Mouse (Mus musculus) heart, adult 18-20 months (tissue): ENCODE results near the gene 6030468B19Rik. TPM values are rescaled to one million over a fixed set of nuclear protein-coding genes. Genes with fewer than 3 reads are reported as not detected.
A peak's percentile ranks its signal among the peaks of the same experiment; 100 is the strongest.

Experiments
- DNase-seq, 2 experiments: peaks; one replicate each; pipeline ENCODE4 v3.0.0; 2021 to 2022; ENCODE audit warnings: mixed read lengths in 1 of 2
- long read RNA-seq, 2 experiments: library from polyadenylated mRNA; stranded (forward); transcript quantifications; one replicate each; pipeline ENCODE4 v2.0.0; 2021
- total RNA-seq, 2 experiments: library from RNA; stranded (reverse); gene quantifications; 2 replicates each; pipeline ENCODE4 v1.2.3; 2021

Gene 6030468B19Rik
- total RNA-seq: not detected
- long read RNA-seq, experiment 1: 0 reads
- long read RNA-seq, experiment 2: 0 reads

DNA sequence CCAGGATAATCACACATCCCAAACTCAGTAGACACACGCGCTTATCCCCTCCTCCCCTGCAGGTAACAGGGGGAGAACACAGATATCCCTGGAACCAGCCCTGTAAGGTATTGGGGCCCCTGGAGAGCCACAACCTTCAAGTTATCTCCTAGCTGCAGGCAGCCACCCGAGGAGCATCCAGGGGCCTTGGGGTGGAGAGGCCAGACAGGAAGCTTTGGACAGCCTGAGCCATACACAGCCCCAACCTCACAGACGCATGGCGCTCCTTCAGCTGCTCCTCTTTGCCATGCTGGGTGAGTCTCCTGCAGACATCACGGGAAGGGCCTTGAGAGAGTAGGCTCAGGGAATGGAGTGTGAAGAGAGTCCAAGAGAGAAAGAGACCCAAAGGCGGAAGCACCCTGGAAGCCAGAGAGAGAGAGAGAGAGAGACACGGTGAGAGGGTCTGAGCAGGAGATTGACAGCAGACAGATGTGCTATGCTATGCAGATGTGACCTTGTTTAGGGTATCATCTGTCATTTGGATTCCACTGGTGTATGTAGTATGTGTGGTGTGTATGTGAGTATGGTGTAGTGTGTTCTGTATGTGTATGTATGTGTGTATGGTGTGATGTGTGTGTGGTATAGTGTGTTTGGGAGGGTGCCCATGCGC, at the start of gene 6030468B19Rik:
Gene 6030468B19Rik, plus strand, starts transcription at position 150 of the 649 bp plus-strand sequence.
- DNase-seq: no peak

DNA sequence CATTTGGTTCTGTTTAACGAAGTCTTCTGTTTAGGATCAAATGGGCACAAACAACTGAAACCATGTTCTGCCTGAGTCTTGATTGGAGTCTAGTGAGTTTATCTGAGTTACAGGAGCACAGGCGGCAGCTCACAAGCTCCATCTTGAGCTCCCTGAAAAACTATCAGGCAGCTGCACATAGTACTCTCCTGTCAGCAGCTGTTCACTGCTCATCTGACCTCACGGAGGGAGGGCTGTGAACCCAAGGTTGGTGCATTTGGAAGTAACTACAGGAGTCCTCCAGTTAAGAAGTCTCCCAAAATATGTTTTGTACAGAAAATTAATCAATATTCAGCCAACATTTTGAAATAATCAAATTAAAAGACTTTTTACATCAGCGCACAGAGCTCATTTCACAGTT, 48.8 kb upstream of the 6030468B19Rik start:
- DNase-seq: no peak

DNA sequence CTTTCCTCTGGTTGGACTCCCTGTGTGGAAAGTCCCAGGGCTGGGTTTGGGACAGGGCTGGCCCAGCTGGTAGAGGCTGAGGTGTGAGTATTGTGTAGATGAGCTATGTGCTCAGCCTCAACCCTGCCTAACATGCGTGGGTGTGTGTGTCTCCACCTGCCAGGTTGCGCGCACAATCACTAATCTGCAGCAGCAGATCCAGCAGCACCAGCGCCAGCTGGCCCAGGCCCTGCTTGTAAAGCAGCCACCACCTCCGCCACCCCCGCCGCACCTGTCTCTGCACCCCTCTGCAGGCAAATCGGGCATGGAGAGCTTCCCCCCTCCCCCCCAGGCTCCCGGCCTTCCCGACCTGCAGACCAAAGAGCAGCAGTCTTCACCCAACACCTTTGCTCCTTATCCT, 48.0 kb upstream of the 6030468B19Rik start:
- no peak for DNase-seq

DNA sequence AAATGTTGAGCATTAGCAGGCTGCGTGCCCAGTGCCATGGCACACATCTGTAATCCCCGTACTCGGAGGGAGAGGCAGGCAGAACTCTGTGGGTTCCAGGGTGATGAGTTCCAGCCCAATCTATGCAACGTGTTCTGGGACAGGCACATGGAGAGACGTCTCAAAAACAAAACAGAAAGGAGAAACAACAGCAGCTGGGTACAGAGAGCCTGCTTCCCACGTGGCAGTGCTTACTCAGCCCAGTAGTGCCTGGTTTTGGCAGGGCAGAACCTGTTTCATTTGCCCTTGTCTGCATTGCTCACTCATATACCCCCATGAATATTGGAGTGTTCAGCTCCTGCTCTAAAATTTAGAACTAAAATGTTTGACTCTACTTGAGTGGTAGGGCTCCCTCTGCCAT, 45.9 kb upstream of the 6030468B19Rik start:
- DNase-seq: no peak

DNA sequence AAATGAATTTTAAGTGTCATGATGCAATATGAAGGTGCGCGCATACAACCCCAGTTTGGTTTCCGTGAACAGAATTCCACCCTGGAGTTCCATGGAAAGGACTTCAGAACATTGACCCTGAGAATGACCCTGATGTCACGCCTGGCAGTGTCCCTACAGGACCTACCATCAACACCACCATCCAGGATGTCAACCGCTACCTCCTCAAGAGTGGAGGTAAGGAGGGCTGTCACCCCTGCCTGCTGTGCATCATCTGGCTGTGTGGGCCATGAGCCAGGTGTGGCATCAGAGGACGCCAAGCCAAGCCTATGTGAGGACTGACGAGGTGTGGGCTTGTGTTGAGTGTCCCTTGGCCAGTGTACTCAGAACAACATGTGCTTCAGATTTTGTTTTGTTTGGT, 41.6 kb upstream of the 6030468B19Rik start:
- no peak for DNase-seq

DNA sequence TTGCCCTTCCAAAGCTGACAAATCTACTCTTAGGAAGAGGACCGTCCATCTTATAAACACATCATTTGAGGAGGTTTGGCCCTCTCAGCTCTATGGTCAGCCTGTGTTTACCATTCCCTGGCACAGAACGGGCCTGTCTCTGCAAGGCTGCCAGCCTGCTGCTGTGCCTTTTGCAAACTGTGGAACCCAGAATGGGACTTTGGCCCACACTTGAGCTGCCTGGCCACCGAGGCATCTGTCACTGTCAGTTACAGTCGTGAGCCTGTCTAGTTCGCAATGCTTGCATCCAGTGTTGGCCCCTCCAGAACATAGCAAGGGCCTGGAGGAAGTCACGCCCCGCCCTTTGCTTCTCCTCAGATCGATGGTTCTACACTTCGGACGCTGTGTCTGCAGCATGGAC, 38.2 kb upstream of the 6030468B19Rik start:
- no peak for DNase-seq

DNA sequence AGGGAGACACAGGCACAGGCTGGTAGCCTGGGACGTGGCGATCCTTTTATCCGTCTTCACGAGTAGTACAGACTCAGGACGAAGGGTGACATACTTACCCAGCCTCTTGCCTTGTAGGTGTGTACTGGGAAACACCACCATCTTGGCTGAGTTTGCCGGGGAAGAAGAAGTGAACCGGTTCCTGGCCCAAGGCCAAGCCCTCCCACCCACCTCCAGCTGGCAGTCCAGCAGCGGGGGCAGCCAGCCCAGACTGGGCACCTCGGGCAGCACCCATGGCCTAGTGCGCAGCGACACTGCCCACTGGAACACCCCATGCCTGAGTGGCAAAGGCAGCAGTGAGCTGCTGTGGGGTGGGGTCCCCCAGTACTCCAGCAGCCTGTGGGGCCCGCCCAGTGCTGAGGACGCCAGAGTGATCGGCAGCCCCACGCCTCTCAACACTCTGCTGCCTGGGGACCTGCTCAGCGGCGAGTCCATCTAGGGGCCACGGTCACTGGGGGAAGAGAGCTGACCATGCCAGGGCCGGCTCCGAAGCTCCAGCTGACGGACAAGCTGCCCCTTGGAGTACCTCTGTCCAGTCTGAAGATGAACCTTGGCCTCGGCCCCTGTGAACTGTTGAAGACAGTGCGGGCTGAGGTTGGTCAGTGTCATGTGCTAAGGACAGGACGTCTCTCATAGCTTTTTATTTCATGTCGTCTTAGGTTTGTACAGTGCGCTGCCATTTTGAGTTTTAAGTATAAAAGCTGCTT, 36.9 kb upstream of the 6030468B19Rik start:
- DNase-seq: no peak

DNA sequence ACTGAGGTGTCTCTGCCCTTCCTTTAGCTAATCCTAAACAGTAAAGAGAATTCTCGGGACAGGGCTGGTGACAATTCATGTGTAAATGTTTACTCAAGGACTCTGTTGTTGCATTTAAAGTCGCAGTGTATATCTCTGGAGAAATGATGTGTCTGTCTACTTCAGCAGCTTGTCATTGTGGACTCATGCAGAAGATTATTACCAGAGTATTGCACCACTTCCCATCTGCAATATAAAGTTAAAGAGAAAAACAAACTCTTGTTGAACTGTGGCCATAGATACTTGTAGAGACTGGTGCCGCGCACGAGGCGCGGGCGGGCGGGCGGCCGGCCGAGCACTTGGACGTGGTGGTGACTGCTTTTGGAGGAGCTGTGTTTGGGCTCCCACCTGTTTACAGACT, 35.7 kb upstream of the 6030468B19Rik start:
- no peak for DNase-seq

DNA sequence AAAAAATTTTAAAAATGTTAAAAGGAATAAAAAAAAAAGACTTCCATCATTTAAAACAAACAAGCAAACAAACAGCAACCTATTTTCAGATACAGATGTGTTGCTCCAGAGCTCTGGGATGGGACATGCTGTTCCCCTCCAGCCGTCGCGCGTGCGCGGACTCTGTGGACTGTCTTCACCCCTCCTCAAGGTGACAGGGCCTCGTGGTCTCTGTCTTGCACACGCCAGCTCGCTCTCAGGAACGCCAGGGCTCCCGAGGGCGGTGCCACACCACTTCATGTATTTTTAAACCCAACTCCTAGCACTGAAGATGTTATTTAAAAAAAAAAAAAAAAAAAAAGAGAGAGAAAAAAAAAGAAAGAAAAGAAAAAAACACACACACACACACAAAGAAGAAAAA, 35.2 kb upstream of the 6030468B19Rik start:
- DNase-seq: peak; percentile 70 to 77

DNA sequence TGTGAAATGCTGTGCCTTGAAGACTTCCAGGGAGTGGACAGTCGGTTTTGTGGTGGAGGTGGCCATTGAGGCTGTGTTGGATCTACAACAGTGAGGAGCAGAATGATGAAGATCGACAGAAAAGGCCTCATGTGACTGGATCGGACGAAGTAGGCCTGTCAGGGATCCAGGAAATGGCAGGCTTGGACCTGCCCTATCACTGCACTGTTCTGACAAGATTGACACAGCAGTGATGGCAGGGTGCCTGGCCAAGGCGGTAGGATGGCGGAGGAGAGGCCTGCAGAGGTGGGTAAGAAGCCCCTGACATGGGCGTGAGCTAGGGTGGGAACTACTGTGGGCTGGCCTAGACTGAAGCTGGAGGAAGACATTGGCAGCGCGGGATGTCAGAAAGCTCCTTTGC, 33.1 kb upstream of the 6030468B19Rik start:
- DNase-seq: peak in 1 of 2 experiments; percentile 29

DNA sequence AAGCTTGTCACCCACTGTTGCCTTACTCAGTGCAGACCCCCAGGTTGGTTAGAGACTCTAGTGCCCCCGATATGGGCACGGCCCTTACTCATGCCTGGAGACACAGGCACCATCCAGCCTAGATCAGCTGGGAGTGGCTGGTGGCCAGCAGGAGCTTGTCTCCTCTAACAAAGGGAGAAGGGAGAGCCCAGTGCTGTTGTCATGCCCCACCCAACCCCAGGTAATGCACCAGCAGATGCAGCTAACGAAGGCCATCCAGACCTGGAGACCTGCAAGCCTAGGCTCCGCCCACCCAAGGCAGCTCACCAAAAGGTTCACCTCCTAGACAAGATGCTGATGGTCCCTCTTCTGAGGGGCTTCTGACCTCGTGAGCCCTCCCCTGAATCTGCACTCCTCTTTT, 32.1 kb upstream of the 6030468B19Rik start:
- no peak for DNase-seq

DNA sequence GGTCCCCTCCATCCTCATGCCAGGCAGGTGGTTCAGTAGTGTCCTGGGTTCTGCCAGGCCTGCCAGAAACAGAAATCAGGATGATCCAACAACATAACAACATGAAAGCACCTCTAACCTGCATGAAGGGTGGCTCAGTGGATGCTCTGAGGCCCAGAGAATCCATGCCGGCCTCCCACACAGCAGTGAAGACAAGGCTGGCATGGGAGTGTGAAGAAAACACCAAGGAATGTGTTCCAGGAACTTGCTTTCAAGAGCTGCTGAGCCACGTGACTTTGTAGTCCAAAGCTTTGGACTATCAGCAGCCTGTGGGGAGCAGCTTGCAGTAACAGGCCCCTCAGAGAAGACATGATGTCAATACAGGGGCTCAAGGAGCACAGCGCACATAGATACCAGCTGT, 31.2 kb upstream of the 6030468B19Rik start:
- no peak for DNase-seq

DNA sequence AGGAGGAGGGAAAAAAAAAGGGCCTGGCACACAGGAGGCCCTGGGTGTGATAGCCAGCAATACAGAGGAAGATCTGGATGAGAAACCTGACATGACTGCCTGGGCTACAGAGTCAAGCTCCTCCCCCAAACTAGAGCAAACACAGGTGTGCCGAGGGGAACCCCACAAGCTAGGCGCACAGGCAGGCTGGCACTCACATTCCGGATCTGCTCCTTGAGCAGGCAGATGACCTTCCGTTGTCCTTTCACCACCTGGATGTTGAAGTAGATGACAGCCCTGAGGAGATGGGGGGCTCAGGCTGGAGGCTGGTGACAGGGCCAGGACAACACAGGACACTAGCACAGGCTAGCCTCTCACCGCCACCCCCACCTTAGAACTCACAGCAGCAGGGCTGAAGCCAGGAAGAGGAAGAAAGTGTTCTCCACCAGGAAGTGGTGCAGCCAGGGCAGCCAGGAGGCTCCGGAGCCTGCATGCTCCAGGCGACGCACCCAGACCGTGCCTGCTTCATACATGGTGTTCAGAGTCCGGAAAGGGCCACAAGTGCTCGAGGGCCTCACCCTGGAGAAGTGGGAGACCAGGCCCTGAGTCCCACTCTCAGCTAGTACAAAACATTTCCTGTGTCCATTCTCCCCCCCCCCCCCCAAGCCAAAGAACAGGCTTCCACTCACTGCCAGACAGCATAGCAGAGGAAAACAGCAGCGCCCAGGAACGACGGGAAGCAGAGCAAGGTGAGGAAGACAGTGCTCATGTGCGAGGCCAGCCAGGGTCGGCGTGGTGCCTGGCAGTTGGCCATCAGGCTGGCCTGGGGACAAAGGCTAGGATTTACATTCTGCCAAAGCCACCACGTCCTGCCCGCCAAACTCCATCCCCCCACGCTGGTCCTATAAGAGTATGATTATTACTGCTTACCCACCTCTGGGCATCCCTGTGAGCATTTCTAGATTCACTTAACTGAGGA, 28.5 kb upstream of the 6030468B19Rik start:
- no peak for DNase-seq

DNA sequence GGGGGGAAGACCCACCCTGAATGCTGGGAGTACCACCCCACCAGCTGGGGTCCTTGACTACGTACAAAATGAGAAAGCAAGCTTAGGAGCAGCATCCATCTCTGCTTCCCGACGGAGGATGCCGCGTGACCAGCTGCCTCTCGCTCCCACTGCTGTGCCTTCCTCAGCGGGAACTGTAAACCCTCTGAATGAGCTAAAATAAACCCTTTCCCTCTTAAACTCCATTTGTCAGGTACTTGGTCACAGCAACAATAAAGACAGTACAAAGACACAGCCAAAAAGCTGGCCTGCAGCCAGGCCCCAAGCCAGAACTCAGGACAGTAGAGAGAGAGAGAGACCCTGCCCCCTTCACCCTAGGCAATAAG, 27.8 kb upstream of the 6030468B19Rik start:
- DNase-seq: no peak

DNA sequence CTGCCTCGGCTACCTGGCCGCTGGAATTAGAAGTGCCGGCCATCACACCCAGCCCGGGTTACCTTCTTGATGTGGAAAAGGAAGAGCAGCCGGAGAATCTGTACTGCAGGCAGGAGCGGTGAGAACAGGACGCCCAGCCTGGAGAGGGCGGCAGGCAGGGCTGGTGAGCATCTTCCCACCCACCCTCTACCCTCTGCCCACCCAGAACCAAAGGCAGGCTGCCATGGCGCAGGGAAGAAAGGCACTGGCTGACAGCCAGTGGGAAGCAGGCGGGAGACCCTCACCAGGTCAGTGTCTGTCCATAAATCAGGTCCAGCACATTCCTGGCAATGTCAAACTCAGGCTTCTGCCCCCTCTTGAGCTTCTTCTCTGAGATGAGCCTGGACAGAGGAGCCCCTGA, 27.1 kb upstream of the 6030468B19Rik start:
- DNase-seq: no peak

DNA sequence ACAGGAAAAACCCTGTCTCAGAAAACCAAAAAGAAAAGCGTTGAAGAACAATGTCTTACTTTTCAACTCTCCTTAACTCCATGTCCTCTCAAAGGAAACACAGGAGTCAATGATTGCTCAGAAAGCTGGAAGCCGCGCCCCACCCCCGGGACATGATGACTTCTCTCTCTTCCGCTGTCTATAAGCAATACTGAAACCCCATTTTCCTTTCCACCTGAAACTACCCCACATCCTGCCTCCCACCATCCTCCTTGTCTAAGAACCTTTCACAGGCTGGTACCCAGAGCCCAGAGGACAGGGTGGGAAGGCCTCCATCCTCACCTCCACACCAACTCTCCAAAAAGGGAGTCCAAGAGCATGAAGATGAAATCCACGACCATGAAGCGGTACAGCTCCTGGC, 25.1 kb upstream of the 6030468B19Rik start:
- no peak for DNase-seq

DNA sequence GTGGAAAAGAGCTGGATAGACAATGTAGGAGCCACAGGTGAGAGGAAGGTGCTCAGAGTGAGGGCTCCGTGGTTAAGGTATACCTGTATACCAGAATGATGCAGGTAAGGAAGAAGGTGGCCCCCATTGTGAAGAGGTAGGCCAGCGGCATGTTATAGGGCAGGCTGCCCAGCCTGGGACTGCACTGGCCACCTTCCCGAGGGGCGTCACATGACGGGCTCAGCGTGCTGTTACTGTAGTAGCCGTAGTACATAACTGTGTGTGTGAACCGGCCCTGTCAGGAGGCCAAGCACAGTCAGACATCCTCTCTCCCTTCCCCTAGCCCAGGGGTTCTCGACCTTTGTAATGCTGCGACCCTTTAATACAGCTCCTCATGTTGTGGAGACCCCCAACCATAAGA, 22.5 kb upstream of the 6030468B19Rik start:
- peak; percentile 34 to 62 for DNase-seq

DNA sequence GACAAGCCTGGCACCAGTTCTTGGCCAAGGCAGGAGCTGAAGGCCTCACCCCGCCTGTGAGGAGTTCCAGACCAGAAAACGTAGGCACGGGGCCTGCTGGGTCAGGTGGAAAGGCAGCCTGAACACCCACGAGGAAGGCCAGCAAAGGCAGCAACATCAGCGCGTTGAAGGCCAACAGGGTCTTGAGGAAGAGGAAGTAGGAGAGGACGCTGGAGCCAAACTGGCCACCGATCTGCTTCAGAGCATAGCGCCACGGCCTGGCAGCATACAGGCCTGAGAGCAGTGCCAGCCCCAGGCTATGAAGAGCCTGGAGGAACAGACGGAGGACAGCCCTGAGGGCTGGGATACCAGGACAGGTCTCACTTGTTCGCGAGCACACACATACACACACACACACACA, 21.9 kb upstream of the 6030468B19Rik start:
- DNase-seq: peak in 1 of 2 experiments; percentile 31

DNA sequence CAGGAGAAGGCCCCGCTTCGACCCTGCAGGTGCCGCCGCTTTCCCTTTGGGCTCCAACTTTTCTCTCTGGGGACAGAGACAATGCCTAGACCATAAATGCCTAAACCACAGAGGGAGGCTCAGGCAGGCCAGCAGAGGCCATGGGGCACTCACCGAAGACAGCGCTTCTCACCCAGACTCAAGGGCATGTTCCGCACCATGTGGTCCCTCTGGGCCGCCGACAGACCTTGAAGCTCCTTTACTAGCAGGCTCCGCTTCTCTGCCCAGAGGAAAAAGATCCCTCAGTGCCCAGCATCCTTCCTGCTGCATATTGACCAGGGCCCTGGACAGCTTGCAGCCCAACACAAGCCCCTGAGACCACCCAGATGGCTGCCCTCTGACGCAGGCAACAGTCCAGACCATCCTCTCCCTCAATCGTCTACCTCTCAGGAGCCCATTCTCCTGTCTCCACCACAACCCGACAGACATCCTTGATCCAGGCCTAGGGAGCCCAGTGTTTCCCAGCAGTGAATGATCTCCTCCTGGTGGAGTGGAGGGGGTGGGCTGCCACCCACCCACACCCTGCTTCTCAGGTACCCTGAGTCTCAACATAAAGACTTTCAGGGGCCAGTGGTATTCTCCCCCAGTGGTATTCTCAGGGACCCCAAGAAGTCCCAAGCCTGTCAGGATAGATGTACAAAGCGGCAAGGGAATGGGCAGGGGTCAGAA, 21.2 kb upstream of the 6030468B19Rik start:
- DNase-seq: no peak

DNA sequence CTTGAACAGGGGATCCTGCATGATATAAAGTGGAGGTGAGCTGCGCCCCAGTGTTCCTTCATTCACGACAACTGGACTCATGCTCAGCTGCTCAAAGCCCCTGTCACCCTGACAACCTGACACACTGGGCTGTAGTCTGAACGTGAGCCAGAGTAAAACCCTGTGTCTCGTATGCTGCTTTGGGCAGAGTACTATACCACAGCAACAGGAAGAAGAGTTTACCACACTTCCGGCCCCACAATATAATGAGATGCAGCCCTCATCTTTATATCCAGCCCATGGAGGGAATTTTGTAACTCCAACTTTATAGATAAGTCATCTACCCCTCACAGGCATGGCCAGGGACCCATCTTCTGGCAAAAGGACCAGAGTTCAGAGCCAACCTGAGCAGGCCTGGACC, 20.3 kb upstream of the 6030468B19Rik start:
- no peak for DNase-seq

DNA sequence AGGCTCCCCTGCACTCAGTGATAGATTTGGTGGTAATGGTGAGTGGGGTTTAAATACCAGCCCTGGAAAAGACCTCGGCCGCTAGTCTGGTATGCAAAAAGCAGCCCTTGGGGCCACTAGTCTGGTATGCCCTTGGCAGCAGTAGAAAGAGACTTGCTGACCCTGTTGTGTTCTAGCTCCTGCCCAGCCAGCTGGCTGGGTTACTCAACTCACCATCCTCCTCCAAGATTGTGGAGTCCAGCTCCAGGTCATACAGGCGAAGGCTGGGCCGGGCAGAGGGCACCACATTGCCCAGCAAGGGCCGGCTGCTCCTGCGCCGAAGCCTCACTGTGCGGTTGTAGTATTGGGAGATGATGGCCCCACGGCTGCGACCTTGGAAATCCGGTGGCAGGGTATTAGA, 19.4 kb upstream of the 6030468B19Rik start:
- DNase-seq: no peak

DNA sequence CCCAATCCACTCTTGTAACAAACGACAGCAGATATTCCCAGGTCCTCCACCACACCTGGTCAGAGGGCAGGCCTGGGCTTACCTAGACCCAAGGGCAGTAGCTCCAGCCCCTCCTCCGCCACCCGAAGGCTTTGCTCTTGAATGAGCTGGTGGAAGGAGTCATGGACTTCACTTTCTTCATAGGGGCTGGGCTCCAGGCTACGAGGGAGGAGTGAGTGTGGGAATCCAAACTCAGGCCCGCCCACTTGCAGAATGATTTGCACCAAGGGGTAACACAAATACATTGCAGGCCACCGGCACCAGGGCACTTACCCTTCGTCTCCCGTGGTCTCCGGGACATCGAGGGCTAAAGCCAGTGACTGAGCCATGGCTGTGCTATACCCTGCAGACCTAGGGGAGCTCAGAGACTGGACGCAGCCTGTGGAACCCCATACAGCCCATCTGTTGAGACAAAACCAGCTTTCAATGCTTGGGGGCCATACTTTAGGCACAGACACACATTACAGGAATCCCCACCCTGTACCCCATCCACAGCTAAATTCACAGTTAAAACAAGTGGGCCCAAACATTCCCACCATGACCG, 18.5 kb upstream of the 6030468B19Rik start:
- DNase-seq: peak; percentile 51 to 53
